Mouse (Mus musculus): ENCODE results near the gene Trpc4ap. TPM values are rescaled to one million over a fixed set of nuclear protein-coding genes. Genes with fewer than 3 reads are reported as not detected.

Gene Trpc4ap
- polyA plus RNA-seq, 1 experiment from 2014 or later, result 190 TPM

DNA sequence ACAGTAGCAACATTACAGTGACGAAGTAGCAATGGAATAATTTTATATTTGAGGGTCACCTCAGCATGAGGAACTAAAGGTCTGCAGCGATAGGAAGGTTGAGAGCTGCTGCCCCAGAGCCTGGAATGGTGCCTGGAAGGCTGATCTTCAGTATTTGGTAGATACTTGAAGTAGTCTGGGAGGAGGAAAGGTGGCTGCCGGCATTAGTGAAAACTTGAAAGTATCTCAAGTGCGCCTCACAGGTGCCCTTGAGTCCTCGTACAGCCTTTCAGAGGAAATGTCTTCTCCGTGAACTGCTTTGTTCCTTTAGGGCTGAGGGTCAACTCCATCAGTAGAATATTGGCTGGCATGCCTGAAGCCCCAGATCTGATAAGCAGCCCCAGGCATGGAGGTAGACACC lies 96.7 kb downstream of the Trpc4ap start:
- no peak overlapping the region for H3K27ac ChIP-seq
- H3K9me3 ChIP-seq (replicated peaks), result no peaks in the 10 kb centered on the region
- no peak for ATAC-seq (ENCODE audit: low FRiP score)
- no peaks in the 10 kb centered on the region for H3K36me3 ChIP-seq
- H3K9ac ChIP-seq, result no peak overlapping the region
- H3K4me3 ChIP-seq, result no peak overlapping the region
- peaks cover 10% of the 10 kb centered on the region for H3K4me1 ChIP-seq
- WGBS, result 86% methylated on average over 6 of the region's 6 CpGs
- H3K4me2 ChIP-seq (replicated peaks), result no peak overlapping the region
- no peaks in the 10 kb centered on the region; the same call in 1 of the 2 replicates for H3K27me3 ChIP-seq

DNA sequence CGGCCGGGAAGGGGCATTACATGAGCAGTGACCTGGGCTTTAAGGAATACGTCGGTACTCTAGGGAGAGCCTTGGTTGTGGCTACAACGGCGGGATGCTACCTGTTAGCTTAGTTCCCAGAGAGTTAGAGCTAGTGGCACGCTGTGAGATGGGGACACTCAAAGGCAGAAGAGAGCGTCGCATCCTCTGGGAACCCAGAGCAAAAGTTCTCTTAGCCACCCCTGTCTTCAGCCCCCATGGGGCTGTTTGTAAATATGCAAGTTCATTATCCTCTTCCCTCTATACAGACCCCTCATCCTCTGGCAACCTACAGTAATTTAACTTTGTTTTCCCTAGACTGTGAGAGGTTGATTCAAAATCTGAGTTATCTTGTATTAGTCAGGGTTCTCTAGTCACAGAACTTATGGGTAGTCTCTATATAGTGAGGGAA lies 99.3 kb downstream of the Trpc4ap start:
- H3K4me2 ChIP-seq (replicated peaks), result peak overlapping the region; percentile 79
- no peak for ATAC-seq (ENCODE audit: low FRiP score)
- H3K9me3 ChIP-seq (replicated peaks), result no peaks in the 10 kb centered on the region
- H3K27ac ChIP-seq, result peak overlapping the region; percentile 35; the same call in 1 of the 2 replicates
- peaks cover 10% of the 10 kb centered on the region for H3K4me1 ChIP-seq
- no peaks in the 10 kb centered on the region for H3K36me3 ChIP-seq
- 1% methylated on average over 9 of the region's 9 CpGs for WGBS
- peak overlapping the region; percentile 81 for H3K9ac ChIP-seq
- H3K4me3 ChIP-seq, result peak overlapping the region; percentile 49
- H3K27me3 ChIP-seq, result no peaks in the 10 kb centered on the region; the same call in 1 of the 2 replicates

DNA sequence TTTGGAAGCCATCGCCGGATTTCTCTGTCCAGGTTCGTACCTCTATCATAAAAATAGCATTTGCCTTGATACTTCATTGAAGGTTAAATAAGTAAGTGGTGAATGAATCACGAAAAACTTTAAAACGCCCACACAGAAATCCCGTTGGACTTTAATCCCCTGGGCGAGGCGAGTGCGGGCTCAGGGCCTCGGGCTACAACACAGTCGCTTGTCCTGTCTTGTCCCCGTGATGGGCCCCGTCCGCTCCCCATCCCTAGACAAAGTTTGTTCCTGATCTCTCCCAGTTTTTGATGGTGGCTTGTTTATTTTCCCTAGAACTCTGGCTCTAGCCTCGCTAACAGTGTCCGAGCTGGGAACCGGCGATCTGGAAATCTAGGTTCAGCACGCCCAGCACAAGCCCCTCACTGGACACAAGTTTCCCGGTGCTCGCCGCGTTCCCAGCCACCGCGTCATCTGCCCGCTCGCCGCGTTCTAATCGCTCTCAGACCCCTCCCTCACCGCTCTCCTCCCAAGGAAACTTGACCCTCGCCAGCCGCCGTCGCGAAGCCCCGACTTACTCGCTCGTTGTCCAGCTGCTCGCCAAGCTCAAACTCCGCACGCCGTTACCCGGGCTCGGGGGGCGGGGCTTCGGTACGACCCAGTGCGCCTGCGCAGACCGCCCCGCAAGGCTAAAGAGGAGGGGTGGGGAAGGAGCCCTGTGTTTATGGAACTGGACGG lies 99.9 kb downstream of the Trpc4ap start, which contains the start of gene Gss:
Gene Gss (minus strand): TSS at position 674 of the 717 bp plus-strand sequence.
- ATAC-seq (ENCODE audit: low FRiP score), result peak; percentile 88
- peaks cover 10% of the 10 kb centered on the region for H3K4me1 ChIP-seq
- no peaks in the 10 kb centered on the region for H3K9me3 ChIP-seq (replicated peaks)
- H3K27ac ChIP-seq, result peak within 1 kb of the TSS; percentile 74
- under 1% methylated on average over 53 of the region's 53 CpGs for WGBS
- peak within 1 kb of the TSS; percentile 49 for H3K4me3 ChIP-seq
- no peaks in the 10 kb centered on the region for H3K36me3 ChIP-seq
- peak within 1 kb of the TSS; percentile 79 for H3K4me2 ChIP-seq (replicated peaks)
- H3K9ac ChIP-seq, result peak within 1 kb of the TSS; percentile 81
- no peaks in the 10 kb centered on the region; the same call in 1 of the 2 replicates for H3K27me3 ChIP-seq

DNA sequence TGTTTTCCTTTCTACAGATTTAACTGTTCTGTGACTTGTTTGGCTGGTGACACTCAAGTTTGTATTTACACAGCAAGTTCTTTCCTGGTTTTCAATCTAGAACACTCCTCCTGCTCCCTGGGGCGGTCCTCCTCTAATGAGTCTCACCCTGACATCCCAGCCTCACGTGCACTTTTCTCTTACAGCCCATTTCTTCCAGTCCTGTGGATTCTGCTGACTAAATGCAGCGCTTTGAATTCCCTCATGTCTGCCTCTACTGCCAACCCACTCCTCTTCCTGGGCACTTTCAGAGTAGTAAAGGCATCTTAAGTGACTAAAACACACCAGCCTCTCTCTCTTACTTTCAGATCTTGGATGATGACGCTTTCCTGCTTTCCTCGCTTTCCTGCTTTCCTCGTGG lies 100.5 kb downstream of the Trpc4ap start:
- Histone ChIP-seq H3K9me3 (replicated peaks) (no peaks in the 10 kb centered on the region), H3K27ac (peak overlapping the region; percentile 74), H3K9ac (peak overlapping the region; percentile 81), H3K4me3 (peak overlapping the region; percentile 49), H3K4me2 (replicated peaks) (peak overlapping the region; percentile 79), H3K36me3 (no peaks in the 10 kb centered on the region), H3K4me1 (peaks cover 10% of the 10 kb centered on the region), H3K27me3 (no peaks in the 10 kb centered on the region; the same call in 1 of the 2 replicates)
- ATAC-seq (ENCODE audit: low FRiP score), result no peak
- WGBS, result 8% methylated on average over 6 of the region's 6 CpGs

DNA sequence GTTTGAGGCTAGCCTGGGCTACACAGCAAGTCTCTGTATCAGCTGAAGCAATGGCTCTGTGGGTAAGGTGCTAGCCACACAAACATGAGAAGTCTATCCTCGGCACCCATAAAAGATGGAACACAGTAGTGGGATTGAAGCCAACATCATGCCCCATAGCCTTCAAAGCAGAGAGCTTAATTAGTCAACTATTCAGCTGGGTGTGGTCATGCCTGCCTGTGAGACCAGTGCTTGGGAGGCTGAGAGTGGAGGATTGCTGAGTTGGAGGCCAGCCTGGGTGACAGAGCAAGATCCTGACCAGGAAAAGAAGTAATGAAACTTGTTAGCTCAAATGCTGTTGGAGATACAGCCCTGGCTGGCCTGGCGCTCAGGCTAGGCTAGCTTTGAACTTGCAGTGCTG lies 101.3 kb downstream of the Trpc4ap start:
- H3K4me3 ChIP-seq, result no peak overlapping the region
- no peak for ATAC-seq (ENCODE audit: low FRiP score)
- no peaks in the 10 kb centered on the region for H3K36me3 ChIP-seq
- 94% methylated on average over 2 of the region's 2 CpGs for WGBS
- H3K9ac ChIP-seq, result no peak overlapping the region
- peak overlapping the region; percentile 79; the same call in 1 of the 2 replicates for H3K4me2 ChIP-seq (replicated peaks)
- H3K4me1 ChIP-seq, result peaks cover 10% of the 10 kb centered on the region
- H3K27ac ChIP-seq, result no peak overlapping the region
- H3K9me3 ChIP-seq (replicated peaks), result no peaks in the 10 kb centered on the region
- H3K27me3 ChIP-seq, result no peaks in the 10 kb centered on the region; the same call in 1 of the 2 replicates

DNA sequence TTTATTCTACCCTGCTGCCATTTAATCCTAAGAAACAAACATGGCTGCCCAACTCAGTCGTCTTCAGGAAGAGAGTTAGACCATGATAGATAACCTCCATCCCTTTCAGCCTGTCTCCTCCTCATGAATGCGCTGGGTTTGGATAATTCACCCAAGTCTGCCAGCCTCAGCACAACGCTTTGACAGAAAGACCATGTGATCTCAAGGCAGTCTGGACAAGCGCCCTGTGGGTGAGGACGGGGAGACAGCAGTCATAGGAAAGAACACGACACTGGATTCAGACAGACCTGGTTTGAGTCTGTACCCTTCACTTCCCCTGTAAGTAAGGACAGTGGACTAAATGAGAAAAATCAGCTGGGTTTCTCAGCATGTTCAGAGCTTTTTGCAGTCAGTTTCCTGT lies 102.7 kb downstream of the Trpc4ap start:
- no peak overlapping the region for H3K4me2 ChIP-seq (replicated peaks)
- H3K9me3 ChIP-seq (replicated peaks), result no peaks in the 10 kb centered on the region
- ATAC-seq (ENCODE audit: low FRiP score), result no peak
- H3K9ac ChIP-seq, result no peak overlapping the region
- H3K27me3 ChIP-seq, result no peaks in the 10 kb centered on the region
- 77% methylated on average over 6 of the region's 6 CpGs for WGBS
- no peak overlapping the region for H3K4me3 ChIP-seq
- no peaks in the 10 kb centered on the region for H3K36me3 ChIP-seq
- H3K27ac ChIP-seq, result no peak overlapping the region
- peaks cover 10% of the 10 kb centered on the region for H3K4me1 ChIP-seq

DNA sequence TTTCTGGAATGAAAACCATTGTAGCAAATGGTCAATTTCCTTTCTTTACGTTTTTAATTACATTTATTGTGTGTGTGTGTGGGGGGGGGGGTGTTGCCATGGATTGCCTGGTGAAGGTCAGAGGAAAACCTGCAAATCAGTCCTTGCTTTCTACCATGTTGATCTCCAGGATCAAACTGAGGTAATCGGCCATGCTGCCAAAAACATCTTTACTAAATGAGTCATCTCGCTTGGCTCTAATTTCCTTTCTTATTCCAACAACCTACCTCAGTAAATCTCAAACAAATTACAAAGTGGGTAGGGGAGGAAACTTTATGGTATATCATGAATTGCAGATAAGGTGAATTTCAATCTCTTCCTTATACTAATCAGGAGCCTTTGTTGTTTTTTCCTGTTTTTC lies 104.0 kb downstream of the Trpc4ap start:
- Histone ChIP-seq H3K36me3 (no peaks in the 10 kb centered on the region), H3K9ac (no peak overlapping the region), H3K4me2 (replicated peaks) (no peak overlapping the region), H3K27ac (no peak overlapping the region), H3K4me1 (peaks cover 10% of the 10 kb centered on the region), H3K9me3 (replicated peaks) (no peaks in the 10 kb centered on the region), H3K4me3 (no peak overlapping the region), H3K27me3 (no peaks in the 10 kb centered on the region)
- no peak for ATAC-seq (ENCODE audit: low FRiP score)
- 84% methylated on average over 3 of the region's 3 CpGs for WGBS

DNA sequence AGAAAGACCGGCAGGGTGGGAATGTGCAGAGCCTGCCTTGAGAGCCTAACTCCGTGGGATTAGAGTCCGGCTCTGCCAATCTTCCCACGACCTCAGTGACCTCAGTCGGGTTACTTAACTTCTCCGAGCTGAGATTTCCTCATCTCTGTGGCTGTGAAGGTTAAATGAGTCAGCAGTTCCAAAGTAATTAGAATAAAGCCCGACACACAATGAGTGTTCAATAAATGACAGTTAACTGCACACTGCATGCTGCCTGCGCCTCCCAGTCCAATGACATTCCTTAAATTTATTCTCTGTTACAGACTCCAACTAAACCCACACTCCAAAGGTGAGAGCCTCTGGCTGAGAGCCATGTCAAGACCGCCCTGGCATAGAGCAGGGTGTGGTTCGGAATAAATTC lies 106.7 kb downstream of the Trpc4ap start:
- H3K4me2 ChIP-seq (replicated peaks), result no peak overlapping the region
- no peak overlapping the region for H3K4me3 ChIP-seq
- no peak overlapping the region for H3K9ac ChIP-seq

DNA sequence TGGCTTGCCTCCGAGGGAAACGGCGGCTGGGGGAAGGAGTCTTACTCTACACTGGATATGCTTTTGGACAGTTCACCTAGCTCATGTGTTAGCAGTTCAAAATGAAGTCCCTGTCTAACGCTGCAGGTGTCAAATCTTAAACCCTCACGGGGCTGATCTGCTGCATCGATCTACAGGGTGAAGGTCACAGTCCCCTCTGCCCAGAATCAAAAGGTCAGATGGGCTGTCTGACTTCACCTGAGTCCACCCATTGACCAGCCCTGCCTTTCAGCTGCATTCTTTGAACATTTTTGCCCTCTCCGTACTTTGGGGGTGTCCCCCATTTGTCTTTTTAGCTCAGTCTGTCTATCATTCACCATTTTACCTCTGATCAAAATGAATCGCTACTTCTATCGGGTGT lies 107.1 kb downstream of the Trpc4ap start:
- no peaks in the 10 kb centered on the region for H3K4me1 ChIP-seq
- H3K36me3 ChIP-seq, result no peaks in the 10 kb centered on the region
- no peak overlapping the region for H3K9ac ChIP-seq
- no peak overlapping the region for H3K4me2 ChIP-seq (replicated peaks)
- no peak overlapping the region for H3K27ac ChIP-seq
- WGBS, result 88% methylated on average over 9 of the region's 9 CpGs
- no peaks in the 10 kb centered on the region for H3K27me3 ChIP-seq
- H3K4me3 ChIP-seq, result no peak overlapping the region
- no peak for ATAC-seq (ENCODE audit: low FRiP score)
- H3K9me3 ChIP-seq (replicated peaks), result no peaks in the 10 kb centered on the region

More for the DNA sequence above, 106.7 kb downstream of the Trpc4ap start:
- no peaks in the 10 kb centered on the region for H3K27me3 ChIP-seq
- H3K4me1 ChIP-seq, result no peaks in the 10 kb centered on the region
- ATAC-seq (ENCODE audit: low FRiP score), result no peak
- no peaks in the 10 kb centered on the region for H3K9me3 ChIP-seq (replicated peaks)
- H3K27ac ChIP-seq, result no peak overlapping the region
- 71% methylated on average over 10 of the region's 10 CpGs for WGBS
- H3K36me3 ChIP-seq, result no peaks in the 10 kb centered on the region

MicroRNAs encoded within 50 kb of the gene (microRNA counts, 519-probe panel; counts per million panel counts)
- microRNA mmu-miR-499, result 470 counts per million, percentile 58 among the panel's probes with 10 or more counts

Small RNA genes lying within 50 kb of the gene (microRNA-seq; reads per million reads assigned to microRNA genes)
- gene Mir499, result 16.5 reads per million, percentile 27 among the genes with 10 or more reads in this experiment

Other genes with a start within 250 kb of the Trpc4ap start
- gene Ncoa6, start 218.5 kb downstream of the Trpc4ap start, polyA plus RNA-seq (2016; fragmentation: Nextera tagmentation; extraction: Ambion mirVana), result 31.6 and 31.7 TPM in 2 replicates
- gene Acss2, start 174.4 kb downstream of the Trpc4ap start, polyA plus RNA-seq (2016; fragmentation: Nextera tagmentation; extraction: Ambion mirVana), result 28.7 and 29.4 TPM in 2 replicates
- 39.0 and 41.1 TPM in 2 replicates for gene Ggt7, start 174.1 kb downstream of the Trpc4ap start, polyA plus RNA-seq (2016; fragmentation: Nextera tagmentation; extraction: Ambion mirVana)
- 17.0 and 18.3 TPM in 2 replicates for gene Gss, start 99.6 kb downstream of the Trpc4ap start, polyA plus RNA-seq (2016; fragmentation: Nextera tagmentation; extraction: Ambion mirVana)
- 0.61 and 1.6 TPM in 2 replicates for gene Myh7b, start 81.2 kb downstream of the Trpc4ap start, polyA plus RNA-seq (2016; fragmentation: Nextera tagmentation; extraction: Ambion mirVana)
- gene Edem2, start 37.1 kb upstream of the Trpc4ap start, polyA plus RNA-seq (2016; fragmentation: Nextera tagmentation; extraction: Ambion mirVana), result 37.3 and 38.5 TPM in 2 replicates
- not detected in 2 replicates for gene Gm17581, start 43.5 kb upstream of the Trpc4ap start, polyA plus RNA-seq (2016; fragmentation: Nextera tagmentation; extraction: Ambion mirVana)
- 3.4 and 4.1 TPM in 2 replicates for gene Procr, start 58.7 kb upstream of the Trpc4ap start, polyA plus RNA-seq (2016; fragmentation: Nextera tagmentation; extraction: Ambion mirVana)
- 5.3 and 6.0 TPM in 2 replicates for gene Mmp24, start 83.0 kb upstream of the Trpc4ap start, polyA plus RNA-seq (2016; fragmentation: Nextera tagmentation; extraction: Ambion mirVana)
- 17.1 and 17.3 TPM in 2 replicates for gene BC029722, start 127.0 kb upstream of the Trpc4ap start, polyA plus RNA-seq (2016; fragmentation: Nextera tagmentation; extraction: Ambion mirVana)
- 151 and 160 TPM in 2 replicates for gene Eif6, start 134.5 kb upstream of the Trpc4ap start, polyA plus RNA-seq (2016; fragmentation: Nextera tagmentation; extraction: Ambion mirVana)
- 0.41 and 0.46 TPM in 2 replicates for gene Fam83c, start 142.5 kb upstream of the Trpc4ap start, polyA plus RNA-seq (2016; fragmentation: Nextera tagmentation; extraction: Ambion mirVana)
- gene Uqcc1, start 237.9 kb upstream of the Trpc4ap start, polyA plus RNA-seq (2016; fragmentation: Nextera tagmentation; extraction: Ambion mirVana), result 65.5 and 70.0 TPM in 2 replicates
- gene Gm15557, start 248.3 kb upstream of the Trpc4ap start, polyA plus RNA-seq (2016; fragmentation: Nextera tagmentation; extraction: Ambion mirVana), result not detected in 2 replicates